Mouse (Mus musculus): ENCODE measurements at regions not wholly inside any gene's neighbourhood (a gene's known extent, or its start where the extent isn't known, plus 50 kb on each side); places are given as distances from the start of the nearest gene placed in this dataset.

GRCm38 (mm10) chrX:143996716-143997115 is 63.6 kb upstream of the Dcx start:
- peak; percentile 15 for DNase-seq

All from cerebellum, adult 9-10 months (tissue).